Mouse (Mus musculus) neural tube, embryonic 12.5 days (tissue): Measurements from ENCODE around the gene Dedd. TPM values are rescaled to one million over a fixed set of nuclear protein-coding genes. Genes with fewer than 3 reads are reported as not detected.
"Not testable (repeated sequence)": the region's sequence is repeated elsewhere in the genome, so short reads cannot be mapped to it uniquely, and the experiment has no call there.

Experiments used
- ATAC-seq: fragments of 200-750 bp; cut with Nextera tagmentation; 2 replicates; pipeline ENCODE4 v1.8.0; 2017; ENCODE audit warnings: low read depth, mild to moderate bottlenecking, moderate TSS enrichment, moderate library complexity; ENCODE audit not compliant: low FRiP score
- H3K27ac ChIP-seq: fragments of 300-500 bp; sonication (generic); 2 replicates; pipeline ENCODE4 v1.5.1; 2016
- H3K27me3 ChIP-seq: fragments of 300-500 bp; sonication (generic); replicated peaks from 2 replicates; pipeline ENCODE4 v1.6.1; 2016; ENCODE audit warnings: mild to moderate bottlenecking
- H3K36me3 ChIP-seq: fragments of 300-500 bp; sonication (generic); 2 replicates; pipeline ENCODE4 v1.6.1; 2016; ENCODE audit warnings: mild to moderate bottlenecking
- H3K4me1 ChIP-seq: fragments of 300-500 bp; sonication (generic); 2 replicates; pipeline ENCODE4 v1.6.1; 2016
- H3K4me2 ChIP-seq: fragments of 300-500 bp; sonication (generic); replicated peaks from 2 replicates; pipeline ENCODE4 v1.6.1; 2016; ENCODE audit warnings: mild to moderate bottlenecking
- H3K4me3 ChIP-seq: fragments of 300-500 bp; sonication (generic); 2 replicates; pipeline ENCODE4 v1.5.1; 2016
- H3K9ac ChIP-seq: fragments of 300-500 bp; sonication (generic); 2 replicates; pipeline ENCODE4 v1.6.1; 2016; ENCODE audit warnings: mild to moderate bottlenecking
- H3K9me3 ChIP-seq: fragments of 300-500 bp; sonication (generic); 2 replicates; pipeline ENCODE4 v1.6.1; 2016; ENCODE audit warnings: mild to moderate bottlenecking
- WGBS: fragments of 180-500 bp; shearing (Covaris S2); methylation state at CpG from one replicate; pipeline ENCODE4 v1.1.7; 2016; 5-methylcytosine and 5-hydroxymethylcytosine counted together
- polyA plus RNA-seq: library from polyadenylated mRNA; unstranded; fragments of >200 nt; fragmentation: Nextera tagmentation; extraction: Ambion mirVana; gene quantifications from 2 replicates; pipeline ENCODE4 v1.2.1, GENCODE M21; 2016

Dedd gene
- polyA plus RNA-seq, 1 experiment from 2014 or later: 57.3 TPM

DNA sequence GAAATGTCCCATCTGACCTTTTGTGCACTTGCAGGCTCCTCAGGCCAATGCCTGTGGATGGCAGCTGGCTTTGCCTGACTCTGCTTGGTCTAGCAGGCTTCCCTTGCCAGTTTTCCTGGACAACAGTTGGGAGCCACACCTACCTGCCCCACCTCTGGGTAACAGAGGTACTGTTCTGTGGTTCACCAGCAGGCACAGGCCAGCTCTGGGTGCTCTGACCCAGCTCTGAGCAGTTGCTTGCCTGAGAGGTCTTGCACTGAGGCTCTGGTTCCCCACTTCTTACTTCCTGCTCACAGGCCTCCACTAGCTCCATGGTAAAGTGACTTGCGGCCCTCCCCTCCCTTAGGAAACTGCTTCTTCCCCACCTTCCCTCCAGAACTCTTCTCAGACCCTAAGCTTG, 6.9 kb upstream of the Dedd start:
- no peaks in the 10 kb centered on the region for H3K27me3 ChIP-seq
- H3K27ac ChIP-seq: no peak overlapping the region
- H3K4me1 ChIP-seq: no peaks in the 10 kb centered on the region
- no peak overlapping the region for H3K9ac ChIP-seq
- no peaks in the 10 kb centered on the region for H3K9me3 ChIP-seq
- H3K4me3 ChIP-seq: no peak overlapping the region
- H3K36me3 ChIP-seq: no peaks in the 10 kb centered on the region
- WGBS: 83% methylated on average over 1 of the region's 1 CpGs
- peak; percentile 17; the same call in 1 of the 2 replicates for ATAC-seq
- no peak overlapping the region for H3K4me2 ChIP-seq

DNA sequence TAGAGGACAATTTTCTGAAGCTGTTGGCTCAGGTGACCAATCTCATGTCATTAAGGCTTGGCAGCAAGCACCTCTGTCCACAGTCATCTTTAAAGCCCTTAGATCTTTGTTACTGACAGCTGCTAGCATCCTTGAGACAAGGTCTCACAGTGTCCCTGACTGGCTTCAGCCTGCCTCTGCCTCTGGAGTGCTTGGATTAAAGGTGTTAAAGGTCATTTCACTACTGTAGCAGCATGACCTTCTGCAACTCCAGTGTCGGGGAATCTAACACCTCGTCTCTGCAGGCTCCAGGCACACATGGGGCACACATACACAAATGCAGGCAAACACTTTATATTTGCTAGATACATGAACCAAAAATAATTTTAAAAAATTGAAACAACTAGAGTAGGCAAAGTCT, 3.4 kb upstream of the Dedd start:
- H3K9ac ChIP-seq: no peak overlapping the region
- WGBS: 80% methylated on average over 2 of the region's 2 CpGs
- no peaks in the 10 kb centered on the region for H3K36me3 ChIP-seq
- H3K4me2 ChIP-seq: no peak overlapping the region
- H3K27me3 ChIP-seq: no peaks in the 10 kb centered on the region
- no peak overlapping the region for H3K27ac ChIP-seq
- H3K9me3 ChIP-seq: no peaks in the 10 kb centered on the region
- peaks cover 19% of the 10 kb centered on the region for H3K4me1 ChIP-seq
- no peak overlapping the region for H3K4me3 ChIP-seq
- no peak for ATAC-seq

DNA sequence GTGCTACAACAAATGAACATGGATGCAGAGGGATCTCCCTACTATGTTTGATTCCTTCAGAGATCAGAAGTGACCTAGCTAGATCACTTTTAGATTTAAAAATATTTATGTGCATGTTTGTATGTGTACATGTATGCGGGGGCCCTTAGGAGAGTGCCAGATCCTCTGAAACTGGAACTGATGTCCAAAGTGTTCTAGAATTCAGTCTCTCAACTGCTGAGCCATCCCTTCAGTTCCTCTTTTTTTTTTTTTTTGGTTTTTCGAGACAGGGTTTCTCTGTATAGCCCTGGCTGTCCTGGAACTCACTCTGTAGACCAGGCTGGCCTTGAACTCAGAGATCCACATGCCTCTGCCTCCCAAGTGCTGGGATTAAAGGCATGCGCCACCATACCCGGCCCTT, 2.4 kb upstream of the Dedd start:
- H3K9me3 ChIP-seq, H3K36me3 ChIP-seq, ATAC-seq, H3K4me3 ChIP-seq, H3K9ac ChIP-seq, H3K27ac ChIP-seq, H3K4me2 ChIP-seq, H3K27me3 ChIP-seq: not testable (repeated sequence)
- 94% methylated on average over 4 of the region's 4 CpGs for WGBS
- H3K4me1 ChIP-seq: peaks cover 25% of the 10 kb centered on the region

DNA sequence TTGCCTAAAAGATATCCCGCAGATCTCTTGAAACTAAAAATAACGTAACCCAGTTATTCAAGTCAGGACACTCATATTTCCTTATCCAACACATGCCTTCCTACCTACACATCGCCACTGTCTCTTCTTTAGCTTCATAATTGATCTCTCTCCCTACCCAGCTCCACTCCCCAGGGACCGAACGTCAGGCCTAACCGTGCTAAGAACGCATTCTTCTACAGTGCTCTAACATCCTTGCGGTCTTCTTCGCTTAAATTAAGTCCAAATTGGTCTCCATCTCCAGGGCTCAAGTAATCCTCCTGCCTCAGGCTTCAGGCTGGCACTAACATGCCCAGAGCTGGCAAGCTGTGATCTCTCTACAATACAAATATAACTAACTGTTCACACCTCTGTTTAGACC, 701 bp upstream of the Dedd start:
- Histone ChIP-seq H3K4me1 (peaks cover 35% of the 10 kb centered on the region), H3K36me3 (peaks cover 3% of the 10 kb centered on the region; the same call in 1 of the 2 replicates), H3K27me3 (no peaks in the 10 kb centered on the region), H3K9ac (peak overlapping the region; percentile 93), H3K27ac (peak overlapping the region; percentile 97), H3K9me3 (no peaks in the 10 kb centered on the region), H3K4me2 (peak overlapping the region; percentile 90), H3K4me3 (peak overlapping the region; percentile 89)
- 40% methylated on average over 9 of the region's 9 CpGs for WGBS
- ATAC-seq: 0 out of 2 replicates have a peak, but pooled peaks have one; percentile 0

DNA sequence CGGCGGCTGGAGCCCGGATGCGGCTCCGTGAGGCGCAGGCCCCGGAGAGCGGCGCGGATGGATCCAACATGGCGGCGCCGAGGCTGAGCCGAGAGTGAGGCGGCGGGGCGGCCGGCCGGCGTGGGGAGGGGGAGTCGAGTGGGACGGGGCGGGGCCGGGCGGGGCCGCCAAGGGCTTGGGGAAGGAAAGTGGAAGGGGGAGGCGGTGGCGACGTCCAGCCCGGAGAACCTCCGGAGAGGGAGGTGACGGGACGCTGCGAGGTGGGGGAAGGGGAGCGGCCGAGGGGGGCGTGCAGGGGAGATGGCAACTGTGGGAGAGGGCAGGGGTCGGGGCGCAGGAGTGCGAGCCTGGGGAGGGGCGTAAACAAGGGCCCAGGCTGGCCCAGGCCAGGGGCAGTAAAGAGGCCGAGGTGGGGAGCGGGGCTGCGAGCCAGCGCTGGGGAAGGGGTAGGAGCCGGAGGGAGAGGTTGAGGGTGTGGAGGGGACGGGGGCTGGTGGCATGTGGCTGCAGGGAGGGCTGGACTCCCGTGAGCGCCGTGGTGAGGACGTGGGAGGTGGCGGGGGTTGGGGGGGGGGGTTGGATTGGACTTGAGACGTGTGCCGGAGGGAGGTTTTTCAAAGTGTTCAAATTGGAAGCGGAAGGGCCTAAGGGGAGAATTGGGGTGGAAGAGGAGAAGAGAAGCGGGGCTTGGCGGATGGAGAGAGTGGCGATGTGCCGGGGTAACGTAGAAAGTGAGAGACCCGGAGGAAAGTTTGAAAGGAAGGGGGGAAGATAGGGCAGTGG, 679 bp downstream of the Dedd start:
- peak; percentile 89 for ATAC-seq
- H3K4me2 ChIP-seq: peak overlapping the region; percentile 90
- H3K27me3 ChIP-seq: no peaks in the 10 kb centered on the region
- WGBS: 3% methylated on average over 53 of the region's 61 CpGs
- no peaks in the 10 kb centered on the region for H3K9me3 ChIP-seq
- peak overlapping the region; percentile 97 for H3K27ac ChIP-seq
- peaks cover 3% of the 10 kb centered on the region for H3K36me3 ChIP-seq
- H3K4me3 ChIP-seq: peak overlapping the region; percentile 89
- H3K4me1 ChIP-seq: peaks cover 35% of the 10 kb centered on the region
- H3K9ac ChIP-seq: peak overlapping the region; percentile 93

DNA sequence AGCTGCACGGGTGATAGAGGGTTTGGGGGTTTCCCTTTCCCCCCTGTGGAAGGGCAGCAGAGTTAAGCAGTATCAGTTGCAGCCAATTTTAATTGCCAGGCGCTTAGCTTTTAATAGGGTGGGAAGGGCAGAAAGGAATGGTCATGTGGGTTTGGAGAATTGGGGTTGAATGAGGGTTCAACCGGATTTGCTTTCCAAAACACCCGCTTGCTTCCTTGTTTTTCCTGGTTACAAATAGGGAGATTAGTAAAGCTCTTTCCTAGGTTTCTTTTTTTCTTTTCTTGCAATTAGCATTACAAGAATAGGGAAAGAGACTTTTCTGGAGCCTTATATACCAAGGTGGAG, 1.2 kb downstream of the Dedd start:
- H3K4me1 ChIP-seq: peaks cover 35% of the 10 kb centered on the region
- H3K4me3 ChIP-seq: peak overlapping the region; percentile 89
- H3K27ac ChIP-seq: peak overlapping the region; percentile 97
- 2% methylated on average over 4 of the region's 4 CpGs for WGBS
- H3K9ac ChIP-seq: peak overlapping the region; percentile 93
- no peaks in the 10 kb centered on the region for H3K9me3 ChIP-seq
- H3K36me3 ChIP-seq: peaks cover 3% of the 10 kb centered on the region
- peak; percentile 16; the same call in 1 of the 2 replicates for ATAC-seq
- no peaks in the 10 kb centered on the region for H3K27me3 ChIP-seq
- peak overlapping the region; percentile 90 for H3K4me2 ChIP-seq

DNA sequence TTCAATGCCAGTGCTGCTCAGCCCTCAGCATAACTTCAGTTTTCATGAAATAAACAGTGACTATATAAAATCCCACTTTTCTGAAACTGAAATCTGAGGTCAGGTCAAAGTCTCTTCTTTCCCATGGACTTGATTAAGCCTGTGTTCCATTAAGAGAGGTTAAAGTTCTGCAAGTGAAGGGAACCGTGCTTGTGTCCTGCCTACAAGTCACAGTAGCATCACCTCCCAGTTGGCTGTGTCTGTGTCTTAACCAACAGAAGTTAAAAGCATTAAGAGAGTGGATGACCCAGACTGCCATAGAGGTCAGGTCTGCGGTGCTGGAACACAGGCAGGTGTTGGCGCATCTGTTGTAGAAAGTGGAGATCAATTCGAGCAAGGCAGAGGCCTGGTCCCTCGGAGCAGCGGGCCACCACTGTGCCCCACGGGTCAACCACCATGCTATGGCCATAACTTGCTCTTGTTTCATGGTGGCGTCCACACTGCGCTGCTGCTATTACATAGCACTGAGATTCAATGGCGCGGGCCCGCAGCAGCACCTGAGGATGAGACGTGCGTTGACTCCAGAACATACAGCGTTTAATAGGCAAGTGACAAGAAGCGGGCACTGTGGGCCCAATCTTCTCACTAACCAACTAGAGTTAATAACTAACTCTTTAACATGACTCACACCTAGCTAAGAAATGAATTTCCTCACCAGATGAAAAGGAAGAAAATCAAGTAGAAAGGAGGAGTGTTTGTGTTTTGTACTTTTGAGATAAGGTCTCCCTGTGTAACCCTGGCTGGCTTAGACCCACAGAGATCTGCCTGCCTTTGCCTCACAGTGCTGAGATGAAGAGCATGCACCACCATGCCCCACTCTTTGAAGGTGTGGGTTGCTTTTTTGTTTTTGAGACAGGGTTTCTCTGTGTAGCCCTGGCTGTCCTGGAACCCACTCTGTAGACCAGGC, 13.6 kb downstream of the Dedd start:
- Histone ChIP-seq H3K4me2 (no peak overlapping the region), H3K4me1 (peaks cover 22% of the 10 kb centered on the region), H3K9me3 (peaks cover 6% of the 10 kb centered on the region; the same call in 1 of the 2 replicates), H3K4me3 (no peak overlapping the region), H3K27me3 (no peaks in the 10 kb centered on the region), H3K27ac (no peak overlapping the region), H3K36me3 (peaks cover 59% of the 10 kb centered on the region), H3K9ac (no peak overlapping the region)
- WGBS: 94% methylated on average over 16 of the region's 16 CpGs
- ATAC-seq: no peak

DNA sequence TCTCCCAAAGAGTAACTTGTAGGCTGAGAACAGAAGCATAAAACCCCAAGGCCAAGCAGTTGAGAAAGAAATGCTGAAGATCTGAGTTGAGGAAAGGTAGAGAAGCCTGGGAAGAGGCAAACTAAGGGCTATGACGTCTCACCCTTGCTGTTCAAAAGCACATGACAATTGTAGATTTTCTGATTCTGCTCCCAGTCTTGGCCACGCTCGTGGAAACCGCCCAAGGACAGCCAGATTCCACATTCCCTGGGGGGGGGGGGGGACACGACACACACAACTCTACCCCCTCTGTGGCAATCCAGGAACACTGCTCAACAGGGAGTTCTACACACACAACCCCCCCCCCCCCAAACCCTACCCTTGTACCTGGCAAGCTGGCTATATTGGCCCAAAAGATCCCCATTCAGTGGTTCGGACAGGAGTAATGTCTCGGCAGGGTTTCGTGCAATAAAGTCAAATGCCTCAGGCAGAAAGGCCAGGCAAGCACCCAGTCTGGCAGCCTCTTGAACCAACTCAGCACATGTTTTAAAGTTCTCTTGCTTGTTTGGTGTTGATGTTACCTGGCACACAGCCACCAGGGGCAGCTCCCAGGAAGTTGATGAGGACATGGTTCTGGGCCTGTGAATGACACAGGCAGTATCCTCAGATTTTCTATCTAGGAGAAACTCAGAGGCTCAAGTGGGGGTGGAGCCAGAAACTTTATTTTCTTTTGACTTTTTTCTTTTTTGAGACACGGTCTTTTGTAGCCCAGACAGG, 15.2 kb downstream of the Dedd start:
- Histone ChIP-seq H3K36me3 (peaks cover 46% of the 10 kb centered on the region), H3K9me3 (peaks cover 6% of the 10 kb centered on the region; the same call in 1 of the 2 replicates), H3K4me1 (peaks cover 22% of the 10 kb centered on the region), H3K9ac (no peak overlapping the region), H3K27ac (no peak overlapping the region), H3K27me3 (no peaks in the 10 kb centered on the region), H3K4me3 (no peak overlapping the region), H3K4me2 (peak overlapping the region; percentile 82)
- no peak; the same call in 1 of the 2 replicates for ATAC-seq
- WGBS: 75% methylated on average over 9 of the region's 9 CpGs

DNA sequence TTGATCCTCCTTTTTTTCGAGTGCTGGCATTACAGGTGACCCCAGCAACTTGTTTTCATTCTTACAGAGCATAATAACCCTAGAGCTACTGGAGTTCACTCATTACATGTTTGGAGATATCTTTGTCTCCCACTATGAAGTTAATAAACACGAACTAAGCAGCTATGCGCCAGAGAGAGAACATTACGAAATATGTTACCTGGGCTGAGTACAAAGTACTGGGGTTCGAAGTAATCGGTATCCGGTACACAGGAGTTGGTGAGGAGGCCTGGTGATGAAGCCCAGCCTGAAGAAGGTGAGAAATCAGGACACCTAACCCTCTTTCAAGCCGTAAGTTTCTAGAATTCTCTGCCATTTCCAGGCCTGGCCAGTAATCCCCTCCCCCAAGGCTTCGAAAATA, 15.8 kb downstream of the Dedd start:
- peaks cover 39% of the 10 kb centered on the region for H3K36me3 ChIP-seq
- peak overlapping the region; percentile 69; the same call in 1 of the 2 replicates for H3K9ac ChIP-seq
- peaks cover 22% of the 10 kb centered on the region for H3K4me1 ChIP-seq
- no peak overlapping the region for H3K27ac ChIP-seq
- no peaks in the 10 kb centered on the region for H3K27me3 ChIP-seq
- H3K4me3 ChIP-seq: peak overlapping the region; percentile 78
- peaks cover 6% of the 10 kb centered on the region; the same call in 1 of the 2 replicates for H3K9me3 ChIP-seq
- WGBS: 79% methylated on average over 9 of the region's 9 CpGs
- peak overlapping the region; percentile 82 for H3K4me2 ChIP-seq
- ATAC-seq: peak; percentile 16; the same call in 1 of the 2 replicates

DNA sequence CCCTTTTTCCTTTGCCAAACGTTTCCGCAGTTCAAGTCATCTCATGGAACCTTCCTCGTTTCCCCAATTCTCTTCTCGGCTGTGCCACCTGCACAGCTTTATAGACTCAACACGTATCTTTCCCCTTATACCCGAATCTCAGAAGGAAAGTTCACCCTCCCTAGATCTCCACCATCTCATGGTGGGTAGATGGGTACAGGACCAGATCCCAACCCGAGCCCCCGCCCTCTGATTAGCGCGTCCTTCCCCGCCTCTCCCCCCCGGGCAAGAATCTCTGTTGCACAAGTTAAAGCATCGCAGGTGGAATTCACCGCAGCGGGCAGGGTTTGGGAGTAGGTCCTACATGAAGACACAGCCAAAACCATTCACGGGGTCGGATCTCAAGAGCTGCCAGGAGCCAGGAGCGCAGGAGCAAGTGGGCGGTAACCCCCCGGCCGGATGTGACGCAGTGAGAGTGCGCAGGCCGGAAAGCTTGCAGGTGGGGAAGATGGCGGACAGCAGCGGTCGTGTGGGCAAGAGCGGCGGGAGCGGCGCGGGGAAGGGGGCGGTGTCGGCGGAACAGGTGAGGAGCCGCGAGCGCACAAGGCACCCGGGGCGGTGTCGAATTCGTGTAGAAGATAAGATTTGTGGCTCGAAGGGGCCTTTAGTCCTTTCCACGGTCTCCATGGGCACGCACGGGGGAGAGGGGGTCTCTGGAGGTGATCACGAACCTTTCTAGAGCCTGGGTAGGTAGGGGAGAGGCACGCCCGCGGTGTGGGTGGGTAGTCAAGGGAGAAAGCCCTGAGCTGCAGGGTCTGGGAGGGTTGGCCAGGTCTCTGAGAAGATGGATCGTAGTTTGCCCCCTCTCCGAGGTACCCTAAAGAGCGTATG, 16.5 kb downstream of the Dedd start, which contains the start of the genes Nit1 and Pfdn2:
TSS of gene Nit1 (minus strand) at position 422 of the 870 bp plus-strand sequence.
TSS of gene Pfdn2 (plus strand) at position 446 of the 870 bp plus-strand sequence.
- H3K9ac ChIP-seq: peak within 1 kb of the TSS; percentile 69
- ATAC-seq: peak; percentile 91

DNA sequence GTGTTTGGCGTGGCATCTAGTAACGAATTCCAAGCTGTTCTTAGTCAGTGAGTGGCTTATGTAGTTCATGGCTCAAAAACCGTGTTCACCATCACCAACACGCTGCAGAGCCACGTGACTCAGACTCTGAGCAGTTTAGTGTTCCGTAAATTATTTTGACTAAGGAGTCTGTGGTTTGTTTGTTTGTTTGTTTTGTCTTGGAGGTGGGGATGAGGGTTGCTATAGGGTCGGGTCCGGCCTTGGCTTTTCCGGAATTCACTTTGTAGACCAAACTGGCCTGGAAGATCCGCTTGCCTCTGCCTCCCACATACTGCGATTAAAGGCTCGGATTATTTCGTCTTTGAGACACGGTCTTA, 17.1 kb downstream of the Dedd start:
- peaks cover 22% of the 10 kb centered on the region for H3K4me1 ChIP-seq
- no peak overlapping the region for H3K27ac ChIP-seq
- peak overlapping the region; percentile 82 for H3K4me2 ChIP-seq
- under 1% methylated on average over 14 of the region's 14 CpGs for WGBS
- no peaks in the 10 kb centered on the region for H3K27me3 ChIP-seq
- peak overlapping the region; percentile 78 for H3K4me3 ChIP-seq
- H3K36me3 ChIP-seq: peaks cover 26% of the 10 kb centered on the region
- H3K9ac ChIP-seq: peak overlapping the region; percentile 69
- ATAC-seq: no peak
- peaks cover 6% of the 10 kb centered on the region; the same call in 1 of the 2 replicates for H3K9me3 ChIP-seq

More for the DNA sequence above, 16.5 kb downstream of the Dedd start, which contains the start of the genes Nit1 and Pfdn2:
- Histone ChIP-seq H3K4me1 (peaks cover 22% of the 10 kb centered on the region), H3K9me3 (peaks cover 6% of the 10 kb centered on the region; the same call in 1 of the 2 replicates), H3K27ac (no peak within 1 kb of the TSS), H3K27me3 (no peaks in the 10 kb centered on the region), H3K36me3 (peaks cover 33% of the 10 kb centered on the region), H3K4me3 (peak within 1 kb of the TSS; percentile 78), H3K4me2 (peak within 1 kb of the TSS; percentile 82)
- WGBS: 2% methylated on average over 53 of the region's 53 CpGs
